Mouse (Mus musculus): Measurements from ENCODE around the gene Slc39a3. TPM values are rescaled to one million over a fixed set of nuclear protein-coding genes. Genes with fewer than 3 reads are reported as not detected.
"Not testable (repeated sequence)": the region's sequence is repeated elsewhere in the genome, so short reads cannot be mapped to it uniquely, and the experiment has no call there.

Slc39a3 gene
- polyA plus RNA-seq, 1 experiment from 2014 or later: 48.3 TPM

- H3K27ac ChIP-seq (ENCODE audit: low read depth, low read length): peak within 1 kb of the TSS; percentile 68
- ATAC-seq: peak; percentile 98
- peak within 1 kb of the TSS; percentile 62 for H3K4me2 ChIP-seq (ENCODE audit: low read length)
- peak within 1 kb of the TSS; percentile 75 for H3K4me3 ChIP-seq (ENCODE audit: low read length)
- H3K9ac ChIP-seq (ENCODE audit: low read depth, low read length): peak within 1 kb of the TSS; percentile 83
- under 1% methylated on average over 35 of the region's 35 CpGs for WGBS
- H3K9me3 ChIP-seq (ENCODE audit: control insufficient read depth, low read length): no peaks in the 10 kb centered on the region
- peaks cover 18% of the 10 kb centered on the region for H3K4me1 ChIP-seq (ENCODE audit: control insufficient read depth, insufficient read depth, low read depth, low read length)
- no peaks in the 10 kb centered on the region for H3K27me3 ChIP-seq (replicated peaks; ENCODE audit: control insufficient read depth, insufficient read depth, low read length)
- peaks cover 13% of the 10 kb centered on the region for H3K36me3 ChIP-seq (ENCODE audit: control insufficient read depth, insufficient read depth, low read length)
Observed at GRCm38 (mm10) chr10:81069836-81070235, 32.6 kb upstream of the Slc39a3 start, which contains the start of gene Thop1. TSS of gene Thop1 (plus strand) at chr10:81070035.

DNA sequence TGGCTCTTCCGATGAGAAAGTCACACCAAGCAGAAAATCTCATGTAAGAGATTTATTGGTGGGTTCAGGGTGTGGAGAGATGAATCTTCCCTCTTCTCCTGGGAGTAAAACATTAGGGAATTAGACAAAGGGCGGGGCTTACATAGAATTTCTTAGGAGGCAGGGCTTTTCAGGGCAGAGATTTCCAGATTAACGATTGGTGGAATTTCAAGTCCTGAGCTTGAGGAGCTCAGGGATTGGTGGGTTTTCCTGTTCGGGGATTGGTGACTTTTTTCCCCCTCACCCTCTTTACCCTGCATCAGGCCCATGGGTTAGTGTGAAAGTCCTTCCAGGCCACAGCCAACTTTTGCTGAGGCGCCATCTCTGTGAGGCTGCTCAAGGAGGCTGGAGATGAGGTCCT lies 31.5 kb upstream of the Slc39a3 start:
- Histone ChIP-seq H3K27me3 (replicated peaks; ENCODE audit: control insufficient read depth, insufficient read depth, low read length) (no peaks in the 10 kb centered on the region), H3K4me2 (ENCODE audit: low read length) (no peak overlapping the region), H3K27ac (ENCODE audit: low read depth, low read length) (no peak overlapping the region), H3K4me3 (ENCODE audit: low read length) (no peak overlapping the region), H3K9me3 (ENCODE audit: control insufficient read depth, low read length) (no peaks in the 10 kb centered on the region), H3K9ac (ENCODE audit: low read depth, low read length) (peak overlapping the region; percentile 44; the same call in 1 of the 2 replicates), H3K4me1 (ENCODE audit: control insufficient read depth, insufficient read depth, low read depth, low read length) (peaks cover 18% of the 10 kb centered on the region), H3K36me3 (ENCODE audit: control insufficient read depth, insufficient read depth, low read length) (peaks cover 7% of the 10 kb centered on the region; the same call in 1 of the 2 replicates)
- ATAC-seq: no peak
- WGBS: 79% methylated on average over 5 of the region's 5 CpGs

GRCm38 (mm10) chr10:81064519-81064918 lies 27.3 kb upstream of the Slc39a3 start:
- not testable (repeated sequence) for H3K36me3 ChIP-seq (ENCODE audit: control insufficient read depth, insufficient read depth, low read length); H3K27me3 ChIP-seq (replicated peaks; ENCODE audit: control insufficient read depth, insufficient read depth, low read length); H3K9ac ChIP-seq (ENCODE audit: low read depth, low read length); H3K4me3 ChIP-seq (ENCODE audit: low read length); H3K4me1 ChIP-seq (ENCODE audit: control insufficient read depth, insufficient read depth, low read depth, low read length); H3K4me2 ChIP-seq (ENCODE audit: low read length); H3K27ac ChIP-seq (ENCODE audit: low read depth, low read length); H3K9me3 ChIP-seq (ENCODE audit: control insufficient read depth, low read length); ATAC-seq
- WGBS: 86% methylated on average over 8 of the region's 8 CpGs

DNA sequence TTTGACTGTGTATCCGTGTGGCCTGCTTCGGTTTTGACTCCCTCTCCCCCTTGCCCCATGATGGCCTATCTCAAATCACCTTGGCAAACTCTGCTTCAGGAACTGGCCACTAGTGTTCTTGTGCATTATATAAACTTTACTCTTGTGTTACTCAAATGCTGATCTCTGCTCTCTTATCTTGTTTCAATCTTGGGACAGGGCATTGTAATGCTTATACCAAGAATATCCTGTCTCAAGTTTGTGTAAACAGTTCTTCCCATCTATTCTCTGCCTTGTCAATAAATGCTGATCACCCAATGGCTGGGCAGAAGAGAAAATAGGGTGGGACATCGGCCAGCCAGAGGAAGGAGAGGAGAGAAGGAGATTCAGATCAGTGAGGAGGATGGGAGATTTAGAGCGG lies 25.5 kb upstream of the Slc39a3 start:
- Histone ChIP-seq H3K36me3 (ENCODE audit: control insufficient read depth, insufficient read depth, low read length) (no peaks in the 10 kb centered on the region), H3K27ac (ENCODE audit: low read depth, low read length) (no peak overlapping the region), H3K4me1 (ENCODE audit: control insufficient read depth, insufficient read depth, low read depth, low read length) (peaks cover 19% of the 10 kb centered on the region), H3K9ac (ENCODE audit: low read depth, low read length) (no peak overlapping the region), H3K4me2 (ENCODE audit: low read length) (no peak overlapping the region), H3K4me3 (ENCODE audit: low read length) (no peak overlapping the region), H3K27me3 (replicated peaks; ENCODE audit: control insufficient read depth, insufficient read depth, low read length) (no peaks in the 10 kb centered on the region), H3K9me3 (ENCODE audit: control insufficient read depth, low read length) (no peaks in the 10 kb centered on the region)
- WGBS: 57% methylated on average over 4 of the region's 4 CpGs
- ATAC-seq: no peak

DNA sequence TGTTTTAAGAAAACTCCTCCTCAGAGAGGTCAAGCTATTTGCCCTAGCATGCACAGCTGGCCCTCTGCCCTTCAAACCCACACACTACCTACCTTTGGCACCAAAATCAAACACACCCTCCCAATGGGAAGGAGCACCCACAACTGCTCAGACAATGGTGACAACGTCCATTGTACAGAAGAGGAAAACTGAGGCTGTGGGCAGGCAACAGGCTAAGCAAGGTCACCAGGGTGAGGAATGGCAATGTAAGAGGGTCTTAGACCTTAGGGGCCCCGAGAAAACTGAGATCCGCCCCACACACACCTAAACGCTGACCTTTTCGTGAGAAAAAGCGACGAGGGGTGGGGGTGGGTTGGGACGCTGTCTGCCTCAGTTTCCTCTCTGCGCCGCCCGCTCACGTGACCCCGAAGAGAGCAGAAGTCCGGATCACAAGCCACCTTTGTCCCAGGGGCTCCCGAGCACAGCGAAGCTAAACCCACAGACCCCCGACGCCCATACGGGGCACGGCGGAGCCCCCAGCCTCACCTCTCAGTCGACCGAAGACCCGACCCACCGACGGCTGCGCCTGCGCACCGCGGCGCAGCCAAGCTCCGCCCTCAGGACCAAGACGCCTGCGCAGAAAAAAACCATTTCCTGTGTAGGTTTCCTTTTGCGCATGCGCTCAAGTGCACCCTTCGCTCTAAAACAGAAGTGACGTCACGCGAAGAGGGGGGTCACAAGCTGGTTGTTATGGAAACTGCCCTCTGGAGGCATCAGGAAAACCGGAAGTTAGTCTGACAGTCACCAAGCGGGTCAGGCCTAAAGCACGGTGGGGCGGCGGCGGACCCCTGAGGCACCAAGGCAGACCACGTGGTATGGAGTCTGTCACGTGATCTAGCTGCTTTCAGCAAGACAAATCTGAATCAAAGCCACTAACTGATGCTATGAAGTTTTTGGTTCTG lies 22.6 kb upstream of the Slc39a3 start, which contains the start of gene Sgta:
Gene Sgta (minus strand): TSS at position 579 of the 941 bp plus-strand sequence.
- Histone ChIP-seq H3K4me3 (ENCODE audit: low read length) (peak within 1 kb of the TSS; percentile 85), H3K4me2 (ENCODE audit: low read length) (peak within 1 kb of the TSS; percentile 97), H3K27me3 (replicated peaks; ENCODE audit: control insufficient read depth, insufficient read depth, low read length) (no peaks in the 10 kb centered on the region), H3K27ac (ENCODE audit: low read depth, low read length) (peak within 1 kb of the TSS; percentile 56), H3K36me3 (ENCODE audit: control insufficient read depth, insufficient read depth, low read length) (no peaks in the 10 kb centered on the region), H3K9ac (ENCODE audit: low read depth, low read length) (peak within 1 kb of the TSS; percentile 88), H3K9me3 (ENCODE audit: control insufficient read depth, low read length) (no peaks in the 10 kb centered on the region), H3K4me1 (ENCODE audit: control insufficient read depth, insufficient read depth, low read depth, low read length) (peaks cover 22% of the 10 kb centered on the region)
- under 1% methylated on average over 44 of the region's 48 CpGs for WGBS
- ATAC-seq: peak; percentile 94

- 82% methylated on average over 6 of the region's 6 CpGs for WGBS
Observed at GRCm38 (mm10) chr10:81058896-81059295, 21.7 kb upstream of the Slc39a3 start.

GRCm38 (mm10) chr10:81057406-81058130 lies 20.3 kb upstream of the Slc39a3 start:
- no peaks in the 10 kb centered on the region for H3K36me3 ChIP-seq (ENCODE audit: control insufficient read depth, insufficient read depth, low read length)
- H3K4me2 ChIP-seq (ENCODE audit: low read length): no peak overlapping the region
- H3K9me3 ChIP-seq (ENCODE audit: control insufficient read depth, low read length): no peaks in the 10 kb centered on the region
- no peaks in the 10 kb centered on the region for H3K27me3 ChIP-seq (replicated peaks; ENCODE audit: control insufficient read depth, insufficient read depth, low read length)
- no peak overlapping the region for H3K4me3 ChIP-seq (ENCODE audit: low read length)
- no peak overlapping the region for H3K27ac ChIP-seq (ENCODE audit: low read depth, low read length)
- no peak for ATAC-seq
- no peak overlapping the region for H3K9ac ChIP-seq (ENCODE audit: low read depth, low read length)
- WGBS: 93% methylated on average over 23 of the region's 23 CpGs
- peaks cover 22% of the 10 kb centered on the region for H3K4me1 ChIP-seq (ENCODE audit: control insufficient read depth, insufficient read depth, low read depth, low read length)

More at GRCm38 (mm10) chr10:81058896-81059295, 21.7 kb upstream of the Slc39a3 start:
- H3K4me3 ChIP-seq (ENCODE audit: low read length): peak overlapping the region; percentile 85
- no peaks in the 10 kb centered on the region for H3K9me3 ChIP-seq (ENCODE audit: control insufficient read depth, low read length)
- no peaks in the 10 kb centered on the region for H3K36me3 ChIP-seq (ENCODE audit: control insufficient read depth, insufficient read depth, low read length)
- H3K4me2 ChIP-seq (ENCODE audit: low read length): peak overlapping the region; percentile 97
- H3K9ac ChIP-seq (ENCODE audit: low read depth, low read length): peak overlapping the region; percentile 88; the same call in 1 of the 2 replicates
- H3K4me1 ChIP-seq (ENCODE audit: control insufficient read depth, insufficient read depth, low read depth, low read length): peaks cover 22% of the 10 kb centered on the region
- no peak for ATAC-seq
- H3K27me3 ChIP-seq (replicated peaks; ENCODE audit: control insufficient read depth, insufficient read depth, low read length): no peaks in the 10 kb centered on the region
- H3K27ac ChIP-seq (ENCODE audit: low read depth, low read length): no peak overlapping the region

- not testable (repeated sequence) for H3K27me3 ChIP-seq (replicated peaks; ENCODE audit: control insufficient read depth, insufficient read depth, low read length); H3K4me2 ChIP-seq (ENCODE audit: low read length); H3K9ac ChIP-seq (ENCODE audit: low read depth, low read length); H3K9me3 ChIP-seq (ENCODE audit: control insufficient read depth, low read length); H3K27ac ChIP-seq (ENCODE audit: low read depth, low read length); H3K4me3 ChIP-seq (ENCODE audit: low read length); ATAC-seq
- WGBS: 83% methylated on average over 11 of the region's 11 CpGs
- Histone ChIP-seq H3K36me3 (ENCODE audit: control insufficient read depth, insufficient read depth, low read length) (peaks cover 15% of the 10 kb centered on the region), H3K4me1 (ENCODE audit: control insufficient read depth, insufficient read depth, low read depth, low read length) (peaks cover 22% of the 10 kb centered on the region)
Observed at GRCm38 (mm10) chr10:81055802-81056340, 18.6 kb upstream of the Slc39a3 start.
